Mouse (Mus musculus) heart, adult 8-10 months (tissue): ENCODE results near the gene Mtg1. TPM values are rescaled to one million over a fixed set of nuclear protein-coding genes. Genes with fewer than 3 reads are reported as not detected.

Experiments used
- DNase-seq: peaks from one replicate; pipeline ENCODE4 v3.0.0; 2022; ENCODE audit warnings: low spot score
- total RNA-seq, 4 experiments: library from RNA; stranded (reverse); gene quantifications; 2 replicates each; pipeline ENCODE4 v1.2.4; 2022

The Mtg1 gene
- total RNA-seq, 4 experiments from 2014 or later = 24.2 to 32.4 (median 29.3) TPM

DNA sequence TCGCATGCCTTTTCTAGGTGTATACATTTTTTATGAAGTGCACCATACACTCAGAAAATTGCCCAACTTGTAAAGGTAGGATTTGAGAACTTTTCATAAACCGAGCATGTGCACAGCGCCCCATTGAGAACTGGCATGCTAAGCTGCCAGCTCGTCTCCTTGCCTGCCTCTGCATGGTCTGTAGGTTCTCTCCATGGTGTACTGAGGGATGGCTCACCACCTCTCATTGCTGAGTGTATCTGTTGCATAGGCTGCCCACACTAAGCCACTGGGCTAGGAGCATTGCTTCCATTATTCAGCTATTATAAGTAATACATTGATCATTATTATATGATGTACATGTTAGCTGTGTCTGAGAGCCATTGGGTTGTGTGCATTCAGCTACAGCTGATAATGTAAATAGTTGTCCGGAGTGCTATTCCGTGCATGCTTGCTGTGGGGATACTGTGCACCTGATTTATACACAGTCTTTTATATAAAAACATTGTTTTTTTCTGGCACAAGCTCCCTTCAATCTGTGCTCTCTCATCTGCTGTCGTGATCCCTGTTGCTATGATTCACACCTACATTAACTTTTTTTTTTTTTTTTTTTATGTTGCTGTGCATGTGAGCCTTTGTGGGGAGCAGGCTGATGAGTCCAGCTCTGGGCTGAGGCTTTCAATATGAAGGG lies 50.5 kb downstream of the Mtg1 start:
- no peak for DNase-seq

DNA sequence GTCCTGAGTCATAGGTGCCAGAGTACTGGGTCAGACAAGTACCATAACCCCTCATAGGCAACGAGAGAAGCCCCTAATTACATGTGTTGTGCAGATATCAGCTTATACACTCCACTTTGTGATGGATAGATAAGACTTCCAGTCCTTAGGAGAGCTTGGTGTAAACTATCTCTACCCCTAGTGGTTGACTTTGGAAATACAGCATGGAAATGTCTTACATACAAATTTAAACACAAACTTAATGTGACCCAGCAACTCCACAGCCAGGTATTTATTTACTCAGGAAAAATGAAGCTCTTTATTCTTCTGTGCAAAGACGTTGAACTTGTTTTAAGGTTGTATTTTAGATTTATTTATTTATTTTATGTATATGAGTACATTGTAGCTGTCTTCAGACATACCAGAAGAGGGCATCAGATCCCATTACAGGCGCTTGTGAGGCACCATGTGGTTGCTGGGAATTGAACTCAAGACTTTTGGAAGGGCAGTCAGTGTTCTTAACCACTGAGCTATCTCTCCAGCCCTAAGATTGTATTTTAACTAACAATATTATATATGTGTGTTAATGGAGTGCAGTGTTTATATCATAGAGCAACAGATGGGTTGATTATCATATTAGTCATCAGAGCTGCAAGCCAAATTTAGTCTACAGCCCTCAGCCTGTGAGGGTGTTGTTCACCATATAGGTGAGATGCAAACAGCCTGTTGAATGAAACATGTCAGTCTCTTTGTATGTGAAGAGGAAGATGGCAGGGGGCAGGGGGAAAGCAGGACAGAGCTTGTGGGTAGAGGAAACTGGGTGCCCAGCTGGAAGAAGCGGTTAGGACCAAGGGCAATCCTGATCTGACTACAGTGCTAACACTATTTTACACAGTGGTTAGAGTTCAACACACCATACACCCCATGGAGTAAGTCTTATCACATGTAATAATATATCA lies 51.3 kb downstream of the Mtg1 start:
- DNase-seq = peak; percentile 1

DNA sequence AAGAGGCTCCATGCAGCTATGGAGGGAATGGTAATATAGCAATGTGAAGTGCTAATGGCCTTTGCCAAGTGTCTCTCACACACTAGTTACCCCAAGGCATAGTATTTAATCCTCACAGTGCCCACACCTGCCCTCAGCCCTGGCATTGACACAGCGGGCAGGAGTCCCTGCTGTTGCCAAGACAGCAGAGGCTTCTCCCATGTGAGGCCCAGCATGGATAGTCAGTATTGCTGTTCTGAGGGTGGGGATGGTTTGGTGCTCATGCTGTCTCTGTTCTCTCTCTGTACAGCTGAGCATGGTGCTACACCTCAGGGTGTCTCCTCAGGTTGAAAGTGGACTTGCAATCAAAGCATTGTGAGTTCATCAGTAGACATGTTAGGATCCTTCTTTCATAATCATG lies 53.1 kb downstream of the Mtg1 start:
- DNase-seq = no peak

DNA sequence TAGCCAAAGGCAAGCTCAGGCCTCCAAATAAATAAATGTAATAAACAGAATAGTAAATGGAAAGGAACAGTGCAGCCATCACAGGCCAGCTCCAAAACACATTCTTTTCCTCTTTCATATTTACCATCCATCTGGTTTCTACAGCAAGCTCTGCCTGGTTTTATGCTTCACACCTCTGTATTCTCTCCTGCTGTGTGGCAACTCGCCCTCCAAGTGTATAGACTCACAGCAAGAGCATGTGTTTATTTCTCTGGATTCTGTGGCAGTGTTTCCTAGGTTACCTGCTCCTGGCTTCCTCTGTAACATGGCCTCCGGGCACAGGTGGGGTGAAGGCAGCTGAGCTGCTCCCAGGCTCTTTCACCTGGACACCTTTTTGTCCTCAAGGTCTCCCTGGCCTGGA lies 55.1 kb downstream of the Mtg1 start:
- DNase-seq = no peak

DNA sequence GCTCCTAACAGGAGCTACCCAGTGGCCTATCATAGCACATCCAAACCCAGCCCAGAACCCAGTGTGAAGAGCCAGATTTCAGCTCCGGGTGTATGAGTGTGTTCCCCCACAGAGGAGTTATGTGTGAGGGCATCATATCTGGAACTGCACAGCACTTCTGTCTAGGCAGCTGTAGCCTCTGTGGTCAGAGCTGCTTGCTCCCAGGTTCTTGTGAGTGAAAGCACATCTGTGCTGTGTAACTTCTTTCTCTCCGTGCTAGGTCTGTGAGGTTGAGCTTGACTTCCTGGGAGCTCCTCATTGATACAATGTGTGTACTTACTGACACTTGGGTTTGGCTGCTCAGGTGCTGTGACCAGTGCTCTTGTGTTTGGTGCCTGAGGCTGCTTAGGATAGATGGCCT lies 55.5 kb downstream of the Mtg1 start:
- DNase-seq = no peak

DNA sequence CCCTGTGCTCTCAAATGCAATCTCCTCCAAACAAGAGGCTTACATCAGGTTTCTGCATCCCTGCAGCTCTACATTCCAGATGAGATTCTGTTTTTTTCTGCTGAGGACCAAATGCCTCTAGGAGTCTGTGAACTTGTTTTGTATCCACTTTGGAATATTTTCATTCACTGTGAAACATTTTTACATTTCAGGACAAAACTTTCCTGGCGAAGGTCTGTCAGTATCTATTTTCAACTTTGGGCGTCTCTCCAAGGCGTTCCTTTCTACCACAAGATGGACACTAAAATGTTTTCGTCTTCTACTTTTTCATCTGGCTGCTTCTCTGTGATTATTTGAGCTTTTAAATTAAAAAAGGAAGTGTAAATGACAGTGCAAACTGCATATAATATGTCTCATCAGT lies 56.7 kb downstream of the Mtg1 start:
- no peak for DNase-seq

DNA sequence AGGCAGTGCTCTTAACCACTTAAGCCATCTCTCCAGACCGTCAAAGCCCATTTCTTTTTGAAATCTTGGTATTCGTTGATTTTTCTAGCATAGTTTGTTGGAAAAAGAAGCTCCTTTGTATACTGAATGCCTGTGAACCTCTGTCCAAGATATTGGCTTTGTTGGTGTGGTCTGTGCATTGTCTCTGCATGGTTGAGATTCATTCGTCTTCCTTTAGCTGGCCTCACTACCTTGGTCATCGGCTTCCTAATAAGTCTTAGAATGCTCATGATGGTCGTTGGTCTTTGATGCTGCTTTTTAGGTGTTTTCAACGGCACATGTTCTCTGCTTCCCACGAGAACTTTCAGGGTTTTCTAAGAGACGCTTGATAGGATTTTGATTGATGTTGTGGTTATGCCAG lies 58.6 kb downstream of the Mtg1 start:
- no peak for DNase-seq

Other genes starting within 250 kb of the Mtg1 start
- under 1 TPM in 1 of 4 experiments, not detected in 3; 0.06 TPM for gene Kndc1, start 242.9 kb upstream of the Mtg1 start, total RNA-seq
- gene Utf1, start 193.8 kb upstream of the Mtg1 start, total RNA-seq = not detected
- gene 6430531B16Rik, start 158.8 kb upstream of the Mtg1 start, total RNA-seq = not detected
- 1 to 10 TPM in 2 of 4 experiments, under 1 TPM in 2; 0.25 to 1.8 (median 0.95) TPM for gene Adam8, start 145.0 kb upstream of the Mtg1 start, total RNA-seq
- 10 to 100 TPM in 2 of 4 experiments, 1 to 10 TPM in 2; 7.7 to 11.8 (median 10.7) TPM for gene Zfp511, start 101.2 kb upstream of the Mtg1 start, total RNA-seq
- gene Tubgcp2, start 100.9 kb upstream of the Mtg1 start, total RNA-seq = 10 to 100 TPM; 32.6 to 37.0 (median 34.9) TPM
- gene Msx3, start 88.5 kb upstream of the Mtg1 start, total RNA-seq = not detected
- under 1 TPM in 3 of 4 experiments, not detected in 1; 0.25 to 0.50 (median 0.30) TPM for gene Caly, start 55.0 kb upstream of the Mtg1 start, total RNA-seq
- not detected for gene Prap1, start 44.2 kb upstream of the Mtg1 start, total RNA-seq
- 10 to 100 TPM; 65.8 to 83.2 (median 76.9) TPM for gene Fuom, start 35.1 kb upstream of the Mtg1 start, total RNA-seq
- 1 to 10 TPM; 2.2 to 4.0 (median 2.6) TPM for gene Paox, start 21.8 kb upstream of the Mtg1 start, total RNA-seq
- 100 to 1,000 TPM; 476 to 541 (median 510) TPM for gene Echs1, start 21.1 kb upstream of the Mtg1 start, total RNA-seq
- 1 to 10 TPM in 1 of 4 experiments, under 1 TPM in 3; 0.23 to 1.2 (median 0.64) TPM for gene Sprn, start 17.3 kb downstream of the Mtg1 start, total RNA-seq
- gene Olfr522, start 27.2 kb downstream of the Mtg1 start, total RNA-seq = not detected
- gene Olfr523, start 35.7 kb downstream of the Mtg1 start, total RNA-seq = not detected
- gene Olfr524, start 68.4 kb downstream of the Mtg1 start, total RNA-seq = not detected
- not detected for gene Cd163l1, start 80.7 kb downstream of the Mtg1 start, total RNA-seq
- gene 5830411N06Rik, start 109.7 kb downstream of the Mtg1 start, total RNA-seq = not detected
- gene Olfr525, start 183.3 kb downstream of the Mtg1 start, total RNA-seq = not detected
- not detected for gene Olfr527, start 196.5 kb downstream of the Mtg1 start, total RNA-seq
- gene Olfr60, start 224.1 kb downstream of the Mtg1 start, total RNA-seq = not detected
- gene Olfr530, start 238.8 kb downstream of the Mtg1 start, total RNA-seq = not detected